Mouse (Mus musculus) MEL (cell line): ENCODE measurements at regions not wholly inside any gene's neighbourhood (a gene's known extent, or its start where the extent isn't known, plus 50 kb on each side); places are given as distances from the start of the nearest gene placed in this dataset.

Source experiments
- DNase-seq: peaks from one replicate; pipeline ENCODE4 v3.0.0; 2011; ENCODE audit warnings: low read depth, low spot score
- H3K27ac ChIP-seq: 2 replicates; pipeline ENCODE4 v1.5.1; 2012; ENCODE audit warnings: low read depth, mild to moderate bottlenecking, control low read depth, low read length, moderate library complexity; ENCODE audit not compliant: control insufficient read depth
- H3K27me3 ChIP-seq, 2 experiments: fragments of 150-350 bp in 1 of 2; sonication (generic) in 1 of 2; 2 replicates each; pipeline ENCODE4 v1.6.1; 2012; ENCODE audit warnings: low read length in 2 of 2, mild to moderate bottlenecking in 2 of 2, improper control_type of control experiment in 1 of 2, moderate library complexity in 1 of 2; ENCODE audit not compliant: insufficient read depth in 2 of 2, control insufficient read depth in 1 of 2
- H3K36me3 ChIP-seq, 2 experiments: 2 replicates each; pipeline ENCODE4 v1.6.1; 2012 to 2014; ENCODE audit warnings: low read length in 2 of 2, improper control_type of control experiment in 1 of 2, inconsistent platforms in 1 of 2, mild to moderate bottlenecking in 1 of 2; ENCODE audit not compliant: insufficient read depth in 2 of 2, control insufficient read depth in 1 of 2
- H3K4me1 ChIP-seq, 2 experiments: fragments of 150-350 bp in 1 of 2; sonication (generic) in 1 of 2; 2 replicates each; pipeline ENCODE4 v1.6.1; 2012; ENCODE audit warnings: low read length in 2 of 2, improper control_type of control experiment in 1 of 2, mild to moderate bottlenecking in 1 of 2; ENCODE audit not compliant: insufficient read depth in 2 of 2, control insufficient read depth in 1 of 2
- H3K4me3 ChIP-seq, 2 experiments: fragments of 150-350 bp in 1 of 2; sonication (generic) in 1 of 2; 2 replicates each; pipeline ENCODE4 v1.5.1; 2012; ENCODE audit warnings: low read depth in 2 of 2, low read length in 2 of 2, mild to moderate bottlenecking in 2 of 2, moderate library complexity in 2 of 2, control low read depth in 1 of 2, improper control_type of control experiment in 1 of 2; ENCODE audit not compliant: control insufficient read depth in 1 of 2, insufficient read depth in 1 of 2
- H3K79me2 ChIP-seq: 2 replicates; pipeline ENCODE4 v1.6.1; 2012; ENCODE audit warnings: mild to moderate bottlenecking, low read length, moderate library complexity; ENCODE audit not compliant: control insufficient read depth, poor library complexity, insufficient read depth
- H3K9ac ChIP-seq: 2 replicates; pipeline ENCODE4 v1.6.1; 2012; ENCODE audit warnings: low read depth, mild to moderate bottlenecking, control low read depth, low read length, moderate library complexity; ENCODE audit not compliant: control insufficient read depth, poor library complexity, severe bottlenecking
- H3K9me3 ChIP-seq: fragments of 150-350 bp; sonication (generic); replicated peaks from 2 replicates; pipeline ENCODE4 v1.6.1; 2012; ENCODE audit warnings: mild to moderate bottlenecking, low read length, improper control_type of control experiment, moderate library complexity; ENCODE audit not compliant: insufficient read depth
- BHLHE40 ChIP-seq: IDR thresholded peaks from 2 replicates; pipeline ENCODE4 v1.6.1; 2012; ENCODE audit warnings: low read depth, mild to moderate bottlenecking, inconsistent platforms, low read length, improper control_type of control experiment, borderline replicate concordance
- CHD1 ChIP-seq: IDR thresholded peaks from 2 replicates; pipeline ENCODE4 v1.6.1; 2012; ENCODE audit warnings: low read depth, mild to moderate bottlenecking, inconsistent platforms, low read length, improper control_type of control experiment
- CHD2 ChIP-seq: IDR thresholded peaks from 2 replicates; pipeline ENCODE4 v1.6.1; 2011; ENCODE audit warnings: low read length, improper control_type of control experiment
- CTCF ChIP-seq, 3 experiments: IDR thresholded peaks in 2 of 3; conservative IDR thresholded peaks in 1 of 3; 2 replicates each; pipeline ENCODE4 v1.5.1; 2011 to 2012; ENCODE audit warnings: low read length in 3 of 3, low read depth in 2 of 3, mild to moderate bottlenecking in 2 of 3, improper control_type of control experiment in 1 of 3, inconsistent platforms in 1 of 3, mixed read lengths in 1 of 3, moderate library complexity in 1 of 3; ENCODE audit not compliant: control insufficient read depth in 1 of 3, insufficient read depth in 1 of 3, poor library complexity in 1 of 3, severe bottlenecking in 1 of 3
- E2F4 ChIP-seq: IDR thresholded peaks from 2 replicates; pipeline ENCODE4 v1.6.1; 2011; ENCODE audit warnings: low read depth, low read length, improper control_type of control experiment, borderline replicate concordance
- ELF1 ChIP-seq: IDR thresholded peaks from 2 replicates; pipeline ENCODE4 v1.6.1; 2014; ENCODE audit warnings: low read depth, mild to moderate bottlenecking, inconsistent platforms, low read length, improper control_type of control experiment, moderate library complexity
- GABPA ChIP-seq: IDR thresholded peaks from 2 replicates; pipeline ENCODE4 v1.6.1; 2012; ENCODE audit warnings: low read depth, mild to moderate bottlenecking, inconsistent platforms, low read length, improper control_type of control experiment, moderate library complexity
- HCFC1 ChIP-seq: IDR thresholded peaks from 2 replicates; pipeline ENCODE4 v1.6.1; 2012; ENCODE audit warnings: low read depth, mild to moderate bottlenecking, inconsistent platforms, low read length, improper control_type of control experiment, moderate library complexity
- MAFK ChIP-seq: IDR thresholded peaks from 2 replicates; pipeline ENCODE4 v1.6.1; 2011; ENCODE audit warnings: low read depth, mild to moderate bottlenecking, low read length, improper control_type of control experiment, borderline replicate concordance
- MYC ChIP-seq: IDR thresholded peaks from 2 replicates; pipeline ENCODE4 v1.6.1; 2011; ENCODE audit warnings: low read depth, mild to moderate bottlenecking, low read length, improper control_type of control experiment, moderate library complexity
- NELFE ChIP-seq: IDR thresholded peaks from 2 replicates; pipeline ENCODE4 v1.6.1; 2011; ENCODE audit warnings: low read depth, low read length, improper control_type of control experiment
- POLR2A ChIP-seq, 2 experiments: IDR thresholded peaks; 2 replicates each; pipeline ENCODE4 v1.6.1; 2011 to 2012; ENCODE audit warnings: low read length in 2 of 2, mild to moderate bottlenecking in 2 of 2, control low read depth in 1 of 2, improper control_type of control experiment in 1 of 2, low read depth in 1 of 2, moderate library complexity in 1 of 2; ENCODE audit not compliant: control insufficient read depth in 1 of 2, insufficient read depth in 1 of 2, poor library complexity in 1 of 2
- RAD21 ChIP-seq: IDR thresholded peaks from 2 replicates; pipeline ENCODE4 v1.6.1; 2011; ENCODE audit warnings: mild to moderate bottlenecking, low read depth, low read length, improper control_type of control experiment
- SIN3A ChIP-seq: IDR thresholded peaks from 2 replicates; pipeline ENCODE4 v1.6.1; 2012; ENCODE audit warnings: low read length, improper control_type of control experiment, inconsistent platforms
- TAL1 ChIP-seq: IDR thresholded peaks from 2 replicates; pipeline ENCODE4 v1.6.1; 2012; ENCODE audit warnings: mild to moderate bottlenecking, inconsistent platforms, low read length, moderate library complexity, mixed read lengths
- TCF12 ChIP-seq: IDR thresholded peaks from 2 replicates; pipeline ENCODE4 v1.6.1; 2014; ENCODE audit warnings: low read depth, mild to moderate bottlenecking, inconsistent platforms, low read length, improper control_type of control experiment, moderate library complexity
- UBTF ChIP-seq: IDR thresholded peaks from 2 replicates; pipeline ENCODE4 v1.6.1; 2012; ENCODE audit warnings: low read depth, mild to moderate bottlenecking, inconsistent platforms, low read length, improper control_type of control experiment, moderate library complexity, borderline replicate concordance; ENCODE audit not compliant: insufficient read depth
- ZC3H11A ChIP-seq: IDR thresholded peaks from 2 replicates; pipeline ENCODE4 v1.6.1; 2012; ENCODE audit warnings: low read depth, mild to moderate bottlenecking, inconsistent platforms, low read length, improper control_type of control experiment
- ZNF384 ChIP-seq: IDR thresholded peaks from 2 replicates; pipeline ENCODE4 v1.6.1; 2012; ENCODE audit warnings: low read depth, mild to moderate bottlenecking, inconsistent platforms, low read length, improper control_type of control experiment

DNA sequence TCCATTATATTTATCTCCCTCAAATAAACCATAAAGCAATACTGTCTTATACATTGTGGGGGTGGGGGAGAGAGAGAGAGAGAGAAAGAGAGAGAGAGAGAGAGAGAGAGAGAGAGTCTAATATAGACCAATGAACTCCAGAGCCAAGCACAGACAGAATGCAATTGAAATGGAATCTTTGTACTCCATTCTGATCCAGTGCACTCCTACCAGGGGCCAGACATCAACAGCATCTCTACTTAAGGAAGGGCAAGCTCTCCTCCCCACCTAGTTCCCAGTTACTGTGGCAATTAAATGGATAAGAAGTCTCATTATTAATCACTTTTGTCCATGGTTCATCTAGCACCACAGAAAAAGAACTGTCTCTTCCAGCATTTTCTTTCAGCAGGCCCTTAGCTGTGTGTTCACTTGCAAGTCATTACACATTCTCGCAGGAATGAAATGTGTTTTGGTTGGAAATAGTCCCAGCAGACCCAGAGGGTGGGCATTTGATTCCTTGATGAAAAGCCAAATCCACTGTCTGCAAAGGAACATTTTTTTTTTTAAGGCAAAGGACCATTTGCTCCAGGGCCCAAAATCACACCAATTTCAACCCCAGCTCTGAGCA, 73.8 kb upstream of the Col1a2 start:
- Histone ChIP-seq H3K9me3 (no peaks in the 10 kb centered on the region), H3K27me3 (no peaks in the 10 kb centered on the region), H3K4me3 (no peak overlapping the region), H3K27ac (no peak overlapping the region), H3K79me2 (no peaks in the 10 kb centered on the region), H3K9ac (no peak overlapping the region), H3K36me3 (peaks cover 0 to 7% of the 10 kb centered on the region in 2 experiments; a peak in 2 of 4 replicates), H3K4me1 (no peaks in the 10 kb centered on the region; a peak in 1 of 4 replicates)
- no peak for DNase-seq
- TF ChIP-seq TAL1 (no peak), E2F4 (no peak), CTCF (IDR thresholded peaks at IDR 0.05 in 2 of 3, conservative IDR thresholded peaks at IDR 0.05 in 1 of 3; ENCODE audit: control insufficient read depth in 1 of 3, insufficient read depth in 1 of 3, low read depth in 2 of 3, low read length in 3 of 3, poor library complexity in 1 of 3, severe bottlenecking in 1 of 3) (no peak)

DNA sequence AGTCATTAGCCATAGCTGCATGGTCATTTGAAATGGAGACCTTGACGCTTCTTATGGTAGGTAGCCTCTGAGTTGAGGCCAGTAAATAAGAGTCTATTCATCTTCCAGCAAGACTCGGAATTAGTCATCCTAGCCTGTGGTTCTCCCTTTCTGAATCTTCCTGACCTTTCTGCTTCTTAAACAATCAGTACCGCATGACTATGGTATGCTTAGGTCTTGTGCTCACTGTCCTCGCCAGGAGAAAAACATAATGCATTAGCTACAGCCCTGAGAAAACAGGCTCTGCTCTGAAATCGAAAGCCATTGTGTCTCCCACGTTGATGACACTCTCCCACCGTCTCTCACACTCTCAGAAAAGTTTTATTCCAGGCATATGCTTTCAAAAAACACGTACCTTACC, 72.4 kb upstream of the Col1a2 start:
- DNase-seq: no peak
- no peaks in the 10 kb centered on the region; a peak in 1 of 4 replicates for H3K4me1 ChIP-seq
- TF ChIP-seq CTCF (IDR thresholded peaks at IDR 0.05 in 2 of 3, conservative IDR thresholded peaks at IDR 0.05 in 1 of 3; ENCODE audit: control insufficient read depth in 1 of 3, insufficient read depth in 1 of 3, low read depth in 2 of 3, low read length in 3 of 3, poor library complexity in 1 of 3, severe bottlenecking in 1 of 3) (no peak), MAFK (no peak), HCFC1 (no peak), CHD1 (no peak), ZC3H11A (no peak), BHLHE40 (no peak), RAD21 (no peak), ELF1 (no peak), MYC (no peak), GABPA (no peak), SIN3A (no peak), TCF12 (no peak), CHD2 (no peak), UBTF (no peak), ZNF384 (no peak), POLR2A (IDR thresholded peaks at IDR 0.05; ENCODE audit: control insufficient read depth in 1 of 2, insufficient read depth in 1 of 2, low read depth in 1 of 2, low read length in 2 of 2, poor library complexity in 1 of 2) (no peak), NELFE (no peak)
- no peaks in the 10 kb centered on the region for H3K9me3 ChIP-seq
- no peaks in the 10 kb centered on the region for H3K27me3 ChIP-seq
- H3K9ac ChIP-seq: no peak overlapping the region
- peaks cover 0 to 7% of the 10 kb centered on the region in 2 experiments; a peak in 2 of 4 replicates for H3K36me3 ChIP-seq
- no peak overlapping the region for H3K4me3 ChIP-seq
- H3K79me2 ChIP-seq: no peaks in the 10 kb centered on the region
- H3K27ac ChIP-seq: no peak overlapping the region
